Mouse (Mus musculus) inflammation-experienced regulatory T-cells, adult 6 months (primary cell): ENCODE data around the gene Prlh. TPM values are rescaled to one million over a fixed set of nuclear protein-coding genes. Genes with fewer than 3 reads are reported as not detected.

ENCODE experiments used
- ATAC-seq: one replicate; pipeline ENCODE4 v1.8.0; 2017
- polyA plus RNA-seq, 3 experiments: library from polyadenylated mRNA; unstranded; fragments of 100-300 nt; shearing (Covaris generic); gene quantifications; one replicate each; pipeline ENCODE4 v1.2.1; 2017

Prlh gene
- polyA plus RNA-seq, 3 experiments from 2014 or later, result not detected

- ATAC-seq, result no peak
Observed at GRCm38 (mm10) chr1:90956245-90957096, 3.6 kb downstream of the Prlh start.

DNA sequence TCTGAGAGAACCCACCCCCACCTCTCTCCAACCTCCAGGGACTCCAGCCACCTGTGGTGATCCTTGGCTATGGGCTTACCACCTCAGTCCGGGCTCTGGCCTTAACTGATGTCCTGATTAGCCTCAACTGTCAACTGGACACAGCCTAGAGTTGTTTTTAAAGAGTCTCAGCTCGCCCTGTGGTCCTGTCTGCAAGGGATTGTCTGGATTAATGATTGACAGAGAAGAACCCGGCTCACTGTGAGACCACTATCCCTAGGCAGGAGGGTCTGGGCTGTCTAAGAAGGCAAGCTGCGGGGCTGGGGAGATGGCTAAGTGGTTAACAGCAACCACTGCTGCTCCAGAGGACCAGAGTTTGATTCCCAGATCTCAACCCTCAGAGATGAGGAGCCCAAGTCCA is 9.6 kb downstream of the Prlh start:
- no peak for ATAC-seq

DNA sequence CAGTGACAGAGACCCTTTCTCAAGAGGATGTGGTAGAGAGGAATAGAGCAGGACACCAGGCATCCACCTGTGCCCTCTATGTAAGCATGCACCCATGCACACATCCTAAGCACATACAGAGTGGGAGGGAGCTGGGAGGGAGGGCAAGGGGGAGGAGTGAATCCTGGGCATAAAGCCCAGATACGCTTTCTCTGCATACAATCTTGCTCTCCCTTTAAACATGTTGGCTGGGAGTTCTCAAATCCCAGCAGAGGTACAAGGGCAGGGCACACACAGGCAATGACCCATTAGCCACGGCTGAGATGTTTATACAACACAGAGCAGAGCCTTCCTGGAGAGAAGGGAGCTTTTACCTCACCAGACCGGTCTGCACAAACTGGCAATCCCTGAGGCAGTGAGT is 10.1 kb downstream of the Prlh start:
- no peak for ATAC-seq

GRCm38 (mm10) chr1:90967583-90967982 is 14.7 kb downstream of the Prlh start:
- ATAC-seq, result no peak

DNA sequence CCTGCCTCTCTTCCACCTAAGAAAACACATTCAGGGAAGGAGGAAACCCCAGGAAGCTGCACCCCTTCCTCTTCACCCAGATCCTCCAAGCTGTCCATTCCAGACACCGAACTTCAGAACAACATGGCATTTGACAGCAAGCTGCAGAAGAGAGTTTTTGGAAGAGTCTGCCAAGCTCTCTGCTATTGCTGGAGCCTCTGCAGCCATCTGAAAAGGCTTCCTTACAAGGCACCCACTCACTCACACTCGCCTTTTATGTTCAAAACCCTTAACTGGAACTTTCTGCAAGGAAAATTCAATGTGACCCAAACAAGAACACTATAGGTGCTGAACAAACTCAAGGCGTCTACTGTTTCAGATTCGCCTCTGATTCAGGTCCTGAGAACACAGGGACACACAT is 15.7 kb downstream of the Prlh start:
- no peak for ATAC-seq

DNA sequence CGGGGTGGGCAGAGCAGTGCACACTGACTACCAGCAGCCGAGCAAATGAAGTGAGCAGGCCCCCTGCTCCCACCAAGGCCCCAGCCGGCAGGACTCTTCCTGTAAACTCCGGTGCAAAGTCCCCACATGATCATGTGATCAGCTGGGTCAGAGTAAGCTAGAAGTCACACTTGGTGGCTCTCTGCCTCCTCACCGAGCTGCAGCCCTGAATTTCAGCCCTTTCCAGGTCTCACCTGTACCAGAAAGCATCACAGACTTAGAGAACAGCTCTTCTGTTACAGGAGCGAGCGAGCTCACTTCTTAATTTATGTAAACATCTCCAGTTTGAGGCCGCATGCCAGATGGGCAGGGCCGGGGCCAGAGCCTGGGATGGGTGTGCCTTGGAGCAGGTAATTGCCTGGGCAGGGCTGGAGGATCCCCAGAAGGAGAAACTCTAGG is 16.5 kb downstream of the Prlh start, which contains the start of gene Rab17:
Rab17 (minus strand) TSS at position 315 of the 438 bp plus-strand sequence.
- no peak for ATAC-seq

DNA sequence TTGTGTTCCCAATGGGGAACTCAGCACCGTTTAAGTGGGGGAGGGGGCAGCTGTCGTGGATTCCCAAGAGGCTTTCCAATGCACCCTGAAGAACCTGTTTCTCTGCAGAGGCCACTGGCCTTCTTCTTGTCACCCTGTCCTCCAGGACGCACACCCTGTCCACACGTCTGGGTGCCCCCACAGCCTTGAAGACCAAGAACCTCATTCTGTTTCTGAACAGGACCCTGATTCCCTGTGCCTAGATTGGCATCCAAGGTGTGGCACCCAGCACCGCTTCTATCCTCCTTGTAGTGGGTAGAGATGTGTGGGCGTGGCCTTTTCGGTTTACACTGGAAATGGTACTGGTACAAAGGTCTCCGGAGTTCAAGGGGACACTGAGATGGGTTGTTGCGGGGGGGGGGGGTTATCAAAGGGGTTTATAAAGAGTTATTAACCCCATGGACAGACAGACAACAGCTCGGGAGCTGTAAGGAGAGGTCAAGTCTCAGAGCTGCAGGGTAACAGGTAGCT is 17.0 kb downstream of the Prlh start:
- no peak for ATAC-seq

DNA sequence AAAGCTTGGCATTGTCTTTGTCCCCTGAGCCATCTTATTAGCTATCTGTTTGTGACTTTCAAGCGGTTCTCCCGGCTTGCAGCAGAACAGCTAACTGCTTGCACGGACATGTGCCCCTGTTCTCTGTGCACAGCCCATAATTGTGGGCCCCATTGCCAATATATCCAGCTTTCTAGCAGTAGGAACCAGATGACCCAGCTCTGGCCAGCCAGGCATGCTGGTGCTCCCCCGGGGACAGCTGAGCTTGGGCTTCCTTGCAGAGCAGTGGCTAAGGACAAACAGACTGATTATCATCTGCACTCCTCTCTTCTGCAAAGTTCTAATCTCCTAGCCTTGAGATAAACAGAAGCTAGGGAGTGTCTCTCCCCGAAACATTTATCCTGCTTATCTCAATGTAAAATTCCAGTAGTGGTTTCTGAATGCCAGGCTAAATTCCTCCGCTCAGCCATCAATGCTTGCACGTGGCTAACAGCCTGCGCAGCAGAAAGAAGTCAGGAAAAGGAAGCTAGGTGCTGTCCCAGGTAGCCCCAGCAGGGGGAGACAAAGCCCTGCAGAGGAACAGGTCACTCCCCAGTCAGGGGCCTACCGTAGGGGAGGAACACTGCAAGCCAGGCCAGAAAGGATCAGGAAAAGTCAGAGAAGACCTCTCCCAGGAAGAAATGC is 20.1 kb downstream of the Prlh start:
- ATAC-seq, result peak; percentile 61

DNA sequence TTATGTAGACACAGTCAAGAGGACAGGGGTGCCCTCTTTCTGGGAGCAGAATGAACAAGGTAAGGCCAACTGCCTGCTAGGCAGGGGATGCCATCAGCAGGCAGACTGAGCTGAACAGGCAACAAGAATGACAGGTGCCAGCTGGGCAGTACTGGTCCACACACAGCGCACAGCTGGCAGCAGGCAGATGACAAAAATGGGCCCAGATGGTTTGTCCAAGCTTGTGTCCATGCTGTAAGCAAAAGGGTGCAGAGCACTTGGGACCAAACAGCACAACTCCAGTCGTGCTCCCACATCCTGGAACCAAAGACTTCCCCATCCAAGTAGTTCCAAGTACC is 20.6 kb downstream of the Prlh start:
- no peak for ATAC-seq

DNA sequence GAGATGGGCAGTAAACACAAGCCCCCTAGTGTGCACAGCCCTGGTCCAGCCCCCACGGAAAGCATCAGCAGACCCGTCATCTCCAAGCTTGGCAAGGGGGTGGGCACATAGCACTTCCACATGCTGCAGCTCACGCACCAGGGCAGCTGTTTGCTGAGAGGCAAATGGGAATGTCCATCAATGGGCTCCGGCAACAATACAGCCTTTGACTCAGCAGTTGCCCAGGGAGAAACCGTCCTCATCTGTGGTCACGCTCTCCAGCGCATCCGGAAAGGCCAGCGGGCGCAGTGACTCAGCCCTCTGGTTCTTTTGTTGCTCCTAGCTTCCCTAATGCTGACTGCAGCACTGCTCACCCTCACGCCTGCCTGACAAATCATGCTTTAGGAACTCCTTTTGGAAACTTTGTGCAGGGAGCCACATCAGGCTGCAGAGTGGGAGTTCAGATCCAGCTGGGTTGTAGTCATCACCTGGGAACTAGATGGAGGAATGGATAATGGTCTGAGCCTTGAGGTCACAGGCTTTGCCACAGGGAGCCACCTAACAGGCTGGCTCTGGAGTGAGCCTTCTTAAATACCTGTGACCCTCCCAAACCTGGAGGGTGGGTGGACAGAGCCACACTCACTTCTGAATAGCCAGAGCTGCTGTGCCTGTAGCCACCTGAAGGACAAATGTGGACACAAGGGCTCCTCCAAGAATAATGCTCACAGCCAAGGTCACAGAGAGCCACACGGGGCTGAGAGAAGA is 22.2 kb downstream of the Prlh start:
- ATAC-seq, result no peak

DNA sequence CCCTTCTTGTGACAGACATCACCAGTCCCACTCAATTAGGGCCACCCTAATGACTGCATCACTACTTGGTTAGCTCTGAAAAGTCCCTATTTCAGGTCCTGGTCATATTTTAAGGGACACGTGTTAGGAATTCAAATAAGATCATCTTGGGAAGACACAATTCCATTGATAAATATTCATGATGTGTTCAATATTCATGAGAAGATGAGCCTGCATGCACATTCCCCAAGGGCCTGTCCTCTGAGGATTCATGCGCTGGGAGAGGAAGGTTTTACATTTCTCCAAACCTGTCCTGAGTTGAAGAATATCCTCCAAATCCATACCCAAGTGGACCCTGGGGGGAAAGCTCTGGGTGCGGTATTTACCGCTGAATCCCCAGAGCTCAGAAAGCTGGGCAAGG is 23.1 kb downstream of the Prlh start:
- ATAC-seq, result no peak

DNA sequence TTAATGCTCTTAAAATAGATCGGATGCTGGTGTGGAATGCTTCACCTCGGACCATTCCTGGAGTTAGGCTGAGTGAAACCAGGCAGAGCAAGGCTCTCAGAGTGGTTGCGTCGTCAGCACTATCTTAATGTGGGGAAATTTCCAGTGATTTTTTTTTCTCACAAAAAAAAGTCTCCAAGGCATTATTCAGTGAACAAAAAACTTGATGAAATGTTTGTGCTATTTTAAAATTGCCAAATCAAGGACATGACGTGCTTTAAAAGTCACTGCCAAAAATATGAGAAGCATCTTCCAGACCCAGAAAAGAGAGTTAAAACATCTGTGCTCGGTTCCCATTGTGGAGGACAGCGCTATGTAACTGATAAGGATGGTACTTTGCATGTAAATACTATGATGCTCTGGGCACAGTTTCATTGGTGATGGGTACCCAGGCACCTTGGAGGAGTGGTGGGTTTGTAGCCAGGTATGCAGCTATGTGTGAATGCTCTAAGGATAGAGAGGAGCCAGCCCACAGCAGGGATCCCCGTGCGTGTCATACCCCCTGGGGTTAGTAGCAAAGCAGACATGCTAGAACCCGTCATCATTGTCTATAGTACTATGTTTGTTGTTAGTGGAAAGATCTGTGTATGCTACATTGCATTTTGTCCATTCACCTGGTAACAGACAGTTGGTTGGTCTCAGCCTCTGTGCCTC is 27.9 kb downstream of the Prlh start:
- ATAC-seq, result no peak

GRCm38 (mm10) chr1:90981346-90981745 is 28.4 kb downstream of the Prlh start:
- ATAC-seq, result no peak

DNA sequence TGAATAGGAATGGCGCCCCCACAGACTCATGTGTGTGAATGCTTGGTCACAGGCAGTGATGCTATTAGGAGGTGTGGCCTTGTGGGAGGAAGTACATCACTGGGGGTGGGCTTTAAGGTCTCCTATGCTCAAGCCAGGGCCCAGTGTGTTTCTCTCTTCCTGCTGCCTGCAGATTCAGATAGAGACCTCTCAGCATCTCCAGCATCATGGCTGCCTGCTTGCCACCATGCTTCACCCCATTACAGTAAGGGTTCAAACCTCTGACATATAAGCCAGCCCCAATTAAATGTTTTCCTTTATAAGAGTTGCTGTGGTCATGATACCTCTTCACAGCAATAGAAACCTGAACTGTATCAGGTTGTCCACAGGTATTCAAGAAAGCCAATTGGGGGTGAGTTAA is 43.0 kb downstream of the Prlh start:
- ATAC-seq, result no peak

DNA sequence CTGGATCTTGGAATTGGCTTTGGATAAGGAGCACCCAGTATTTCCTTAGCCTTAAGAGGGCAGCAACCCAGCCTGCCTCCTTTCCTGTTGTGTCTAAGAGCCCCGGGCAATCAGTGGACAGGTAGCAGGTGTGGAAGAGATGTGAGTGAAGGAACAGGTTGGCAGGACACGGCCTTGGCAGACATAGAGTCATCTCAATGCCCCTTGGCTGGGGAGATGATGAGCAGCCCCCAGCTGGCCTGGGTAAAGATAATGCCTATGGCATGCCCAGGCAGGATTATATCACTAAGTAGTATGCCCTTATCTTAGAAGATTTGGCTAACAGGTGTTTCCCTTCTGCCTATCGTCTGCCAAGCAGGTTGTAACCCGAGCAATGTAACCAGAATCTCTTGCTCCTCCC is 44.2 kb downstream of the Prlh start:
- ATAC-seq, result no peak

DNA sequence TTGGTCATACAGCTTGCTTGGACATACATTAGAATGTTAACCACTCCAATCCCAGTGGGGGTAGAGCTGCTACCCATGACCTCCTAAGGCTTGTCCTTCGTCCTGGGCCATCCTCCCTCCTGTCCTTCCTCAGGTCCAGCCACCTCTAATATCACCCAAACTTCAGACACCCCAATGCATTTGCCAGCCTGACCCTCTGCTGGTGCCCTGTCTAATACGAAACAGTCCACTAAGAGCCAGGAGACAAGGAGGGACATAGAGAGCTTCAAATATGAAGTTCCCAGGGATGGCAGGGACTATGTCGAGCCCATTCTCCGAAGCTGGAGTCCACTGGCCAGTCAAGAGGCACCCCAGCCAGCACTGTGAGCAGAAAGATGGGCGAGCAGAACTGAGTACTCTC is 44.7 kb downstream of the Prlh start:
- ATAC-seq, result no peak

- ATAC-seq, result no peak
Observed at GRCm38 (mm10) chr1:90998268-90998890, 45.5 kb downstream of the Prlh start, which contains the start of gene Lrrfip1. Gene Lrrfip1 (plus strand): TSS chr1:90998737.

DNA sequence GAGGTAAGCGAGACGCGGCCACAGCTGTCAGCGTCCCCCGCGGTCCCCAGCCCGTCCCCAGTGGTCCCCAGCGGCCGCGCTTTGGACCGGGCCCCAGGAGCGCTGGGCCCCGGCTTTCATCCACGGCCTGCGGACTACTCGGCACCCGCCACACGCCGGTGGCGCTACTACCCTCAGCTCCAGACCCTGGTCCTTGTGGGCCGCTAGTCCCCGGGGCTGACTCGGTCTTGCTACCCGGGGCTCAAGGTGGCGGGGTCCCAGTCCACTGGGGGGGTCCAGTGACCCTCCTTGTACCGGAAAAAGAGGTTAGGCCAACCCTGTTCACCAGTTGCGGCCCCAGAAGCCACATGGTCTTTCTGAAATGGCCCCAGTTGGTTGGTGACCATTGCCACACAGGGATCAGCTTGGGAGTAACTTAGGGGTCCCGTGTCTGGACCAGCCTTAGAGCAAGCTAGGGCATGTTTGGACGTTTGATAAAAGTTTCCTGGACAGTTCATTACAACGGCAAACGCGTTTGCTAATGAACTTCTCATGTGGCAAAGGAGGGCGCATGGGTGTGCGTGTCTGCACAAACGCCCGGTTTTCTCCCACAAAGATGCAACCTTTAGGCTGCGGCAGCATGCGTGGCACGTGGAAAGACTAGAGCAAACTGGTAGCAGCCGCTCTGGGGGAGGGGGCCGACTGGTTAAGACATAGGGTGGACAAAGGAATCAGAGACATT is 46.1 kb downstream of the Prlh start:
- ATAC-seq, result no peak

GRCm38 (mm10) chr1:90999911-91000601 is 47.1 kb downstream of the Prlh start:
- ATAC-seq, result no peak

DNA sequence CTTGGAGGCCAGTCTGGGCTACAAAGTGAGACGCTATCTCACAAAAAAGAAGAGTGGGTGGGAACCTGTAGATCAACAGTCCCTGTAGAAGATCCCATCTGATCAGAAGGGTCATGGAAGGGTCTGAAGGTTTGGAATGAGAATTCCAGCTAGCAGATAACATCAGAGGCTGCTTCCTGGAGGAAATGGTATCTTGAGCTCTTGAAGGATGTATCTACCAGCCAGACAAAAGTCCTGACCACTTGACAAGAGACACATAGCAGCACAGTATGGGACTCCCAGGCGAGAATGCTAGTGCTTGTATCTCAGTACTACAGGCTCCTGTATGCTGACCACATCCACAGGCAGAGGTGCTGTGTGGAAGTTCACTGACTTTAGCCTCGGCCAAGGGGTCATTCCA is 48.2 kb downstream of the Prlh start:
- no peak for ATAC-seq
